Comparison of ENCODE assay signal across 23 mouse cellular contexts in genomic region chr13:110570386-110570785, GRCm38 (mm10).
"Had no signal": no experiment of that assay in that cellular context is flagged by ENCODE, and none has a peak within 500 bp of the region (broad histone marks: within the 10 kb centered on the region; RNA-seq: fewer than 3 reads in every experiment).

No protein-coding gene starts in this region.

- H3K27ac ChIP-seq: kidney, postnatal 0 days; limb, embryonic 12.5 days; limb, embryonic 15.5 days; liver, embryonic 14.5 days; midbrain, embryonic 12.5 days; midbrain, embryonic 15.5 days; neural tube, embryonic 12.5 days; neural tube, embryonic 15.5 days; stomach, postnatal 0 days had no signal

- H3K4me2 ChIP-seq: limb, embryonic 12.5 days; limb, embryonic 15.5 days; liver, embryonic 11.5 days; lung, embryonic 14.5 days; midbrain, embryonic 12.5 days; midbrain, embryonic 15.5 days; neural tube, embryonic 12.5 days; neural tube, embryonic 15.5 days had no signal

- ATAC-seq: intestine, postnatal 0 days; liver, postnatal 0 days; midbrain, embryonic 15.5 days had no signal

- H3K4me3 ChIP-seq: limb, embryonic 12.5 days; limb, embryonic 15.5 days; megakaryocyte, embryonic 14.5 days; midbrain, embryonic 12.5 days; midbrain, embryonic 15.5 days; neural tube, embryonic 12.5 days; neural tube, embryonic 15.5 days had no signal

- H3K9ac ChIP-seq: limb, embryonic 12.5 days; limb, embryonic 15.5 days; liver, embryonic 14.5 days; liver, postnatal 0 days; lung, embryonic 14.5 days; midbrain, embryonic 12.5 days; midbrain, embryonic 15.5 days; neural tube, embryonic 12.5 days; neural tube, embryonic 15.5 days had no signal

- H3K36me3 ChIP-seq: limb, embryonic 12.5 days; limb, embryonic 15.5 days; midbrain, embryonic 12.5 days; midbrain, embryonic 15.5 days; neural tube, embryonic 12.5 days; neural tube, embryonic 15.5 days had no signal

- H3K27me3 ChIP-seq: limb, embryonic 12.5 days; limb, embryonic 15.5 days; midbrain, embryonic 12.5 days; midbrain, embryonic 15.5 days; neural tube, embryonic 12.5 days; neural tube, embryonic 15.5 days had no signal

- H3K9me3 ChIP-seq: limb, embryonic 12.5 days; limb, embryonic 15.5 days; megakaryocyte, embryonic 14.5 days; midbrain, embryonic 12.5 days; midbrain, embryonic 15.5 days; neural tube, embryonic 12.5 days; neural tube, embryonic 15.5 days had no signal

- H3K4me1 ChIP-seq: limb, embryonic 12.5 days; limb, embryonic 15.5 days; neural tube, embryonic 12.5 days had no signal

- DNase-seq: kidney, adult 2 months; kidney, postnatal 25 days; left cerebral cortex, postnatal 4 days; liver, postnatal 0 days; lung, embryonic 14.5 days; lung, postnatal 14 days; right cerebral cortex, adult 18-20 months; right cerebral cortex, postnatal 14 days; right cerebral cortex, postnatal 4 days; thymus, adult 18-20 months; thymus, postnatal 36 days had no signal
